Mouse (Mus musculus) kidney, embryonic 14.5 days (tissue): ENCODE measurements around the gene Pmfbp1. TPM values are rescaled to one million over a fixed set of nuclear protein-coding genes. Genes with fewer than 3 reads are reported as not detected.

Experiments
- ATAC-seq: fragments of 200-750 bp; cut with Nextera tagmentation; 2 replicates; pipeline ENCODE4 v1.8.0; 2017; ENCODE audit warnings: moderate number of reproducible peaks, mild to moderate bottlenecking, moderate TSS enrichment, moderate library complexity; ENCODE audit not compliant: low FRiP score, low TSS enrichment
- H3K27ac ChIP-seq: fragments of 300-500 bp; sonication (generic); 2 replicates; pipeline ENCODE4 v1.5.1; 2014; ENCODE audit warnings: low read depth, mild to moderate bottlenecking, low read length, moderate library complexity, mixed read lengths
- H3K27me3 ChIP-seq: fragments of 300-500 bp; sonication (generic); 2 replicates; pipeline ENCODE4 v1.6.1; 2014; ENCODE audit warnings: mild to moderate bottlenecking, low read length; ENCODE audit not compliant: control insufficient read depth, insufficient read depth
- H3K36me3 ChIP-seq: fragments of 300-500 bp; sonication (generic); 2 replicates; pipeline ENCODE4 v1.6.1; 2014; ENCODE audit warnings: low read length, mixed read lengths; ENCODE audit not compliant: control insufficient read depth, insufficient read depth
- H3K4me1 ChIP-seq: fragments of 300-500 bp; sonication (generic); 2 replicates; pipeline ENCODE4 v1.6.1; 2014; ENCODE audit warnings: low read length, mixed read lengths; ENCODE audit not compliant: control insufficient read depth, insufficient read depth
- H3K4me2 ChIP-seq: fragments of 300-500 bp; sonication (generic); replicated peaks from 2 replicates; pipeline ENCODE4 v1.6.1; 2014; ENCODE audit warnings: low read depth, mild to moderate bottlenecking, low read length
- H3K4me3 ChIP-seq: fragments of 300-500 bp; sonication (generic); 2 replicates; pipeline ENCODE4 v1.5.1; 2014; ENCODE audit warnings: mild to moderate bottlenecking, low read length
- H3K9ac ChIP-seq: fragments of 300-500 bp; sonication (generic); 2 replicates; pipeline ENCODE4 v1.6.1; 2014; ENCODE audit warnings: low read depth, mild to moderate bottlenecking, low read length, moderate library complexity
- H3K9me3 ChIP-seq: fragments of 300-500 bp; sonication (generic); 2 replicates; pipeline ENCODE4 v1.6.1; 2016; ENCODE audit warnings: low read length; ENCODE audit not compliant: control insufficient read depth
- WGBS: fragments of 180-500 bp; shearing (Covaris S2); extraction: QIAGEN DNeasy Blood & Tissue Kit; methylation state at CpG from one replicate; pipeline ENCODE4 v1.1.7; 2014; 5-methylcytosine and 5-hydroxymethylcytosine counted together
- polyA plus RNA-seq: library from polyadenylated mRNA; unstranded; fragments of >200 nt; fragmentation: Nextera tagmentation; extraction: Ambion mirVana; gene quantifications from 2 replicates; pipeline ENCODE4 v1.2.1, GENCODE M21; 2014

Pmfbp1 gene
- polyA plus RNA-seq, 1 experiment from 2014 or later = 0.12 TPM

GRCm38 (mm10) chr8:109465056-109465455, 28.8 kb upstream of the Pmfbp1 start:
- Histone ChIP-seq H3K4me2 (no peak overlapping the region), H3K36me3 (no peaks in the 10 kb centered on the region), H3K4me3 (no peak overlapping the region), H3K27ac (no peak overlapping the region), H3K27me3 (no peaks in the 10 kb centered on the region), H3K9me3 (no peaks in the 10 kb centered on the region), H3K4me1 (no peaks in the 10 kb centered on the region), H3K9ac (no peak overlapping the region)
- 63% methylated on average over 3 of the region's 3 CpGs for WGBS
- no peak for ATAC-seq

DNA sequence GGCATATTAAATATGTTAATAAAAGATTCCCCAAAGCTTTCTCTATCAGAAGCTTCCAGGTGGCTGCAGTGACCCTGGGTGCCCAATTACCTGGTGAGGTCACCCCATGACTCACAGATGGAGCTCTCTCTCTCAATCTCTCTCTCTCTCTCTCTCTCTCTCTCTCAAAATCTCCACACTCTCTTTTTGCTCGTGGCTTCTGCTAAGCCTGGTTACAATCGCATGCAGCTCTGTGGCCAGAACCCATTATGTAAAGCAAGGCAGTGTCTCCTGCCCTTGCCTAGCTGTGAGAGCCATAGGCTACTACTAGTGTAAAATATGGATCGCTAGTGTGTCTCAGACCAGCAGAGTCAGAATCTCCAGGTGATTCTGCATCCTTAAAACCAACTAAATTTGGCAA, 28.1 kb upstream of the Pmfbp1 start:
- Histone ChIP-seq H3K4me3 (no peak overlapping the region), H3K9me3 (no peaks in the 10 kb centered on the region), H3K4me2 (no peak overlapping the region), H3K36me3 (no peaks in the 10 kb centered on the region), H3K9ac (no peak overlapping the region), H3K27ac (no peak overlapping the region), H3K27me3 (no peaks in the 10 kb centered on the region), H3K4me1 (no peaks in the 10 kb centered on the region)
- WGBS = 79% methylated on average over 3 of the region's 3 CpGs
- no peak for ATAC-seq

DNA sequence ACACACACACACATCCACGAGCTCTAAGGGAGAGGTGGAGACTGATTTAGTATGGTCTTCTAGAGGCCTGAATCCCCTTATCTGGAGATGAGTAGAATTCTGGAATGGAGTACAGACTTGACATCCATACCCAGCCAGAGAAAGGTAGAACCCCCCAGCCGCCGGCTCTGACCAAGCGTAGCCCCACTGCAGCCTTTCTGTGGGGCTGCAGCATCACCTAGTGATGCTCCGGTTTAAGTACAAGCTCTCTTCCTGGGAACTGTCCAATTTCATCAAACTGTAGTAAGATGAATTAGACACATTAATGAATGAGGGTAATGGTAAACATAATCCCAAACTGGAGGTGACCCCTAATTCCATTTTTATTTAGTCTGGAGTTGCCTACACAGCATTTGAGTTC, 26.3 kb upstream of the Pmfbp1 start:
- Histone ChIP-seq H3K4me1 (no peaks in the 10 kb centered on the region), H3K27ac (no peak overlapping the region), H3K4me3 (no peak overlapping the region), H3K27me3 (no peaks in the 10 kb centered on the region), H3K9me3 (no peaks in the 10 kb centered on the region), H3K9ac (no peak overlapping the region), H3K36me3 (no peaks in the 10 kb centered on the region), H3K4me2 (no peak overlapping the region)
- no peak for ATAC-seq
- WGBS = 40% methylated on average over 5 of the region's 5 CpGs

DNA sequence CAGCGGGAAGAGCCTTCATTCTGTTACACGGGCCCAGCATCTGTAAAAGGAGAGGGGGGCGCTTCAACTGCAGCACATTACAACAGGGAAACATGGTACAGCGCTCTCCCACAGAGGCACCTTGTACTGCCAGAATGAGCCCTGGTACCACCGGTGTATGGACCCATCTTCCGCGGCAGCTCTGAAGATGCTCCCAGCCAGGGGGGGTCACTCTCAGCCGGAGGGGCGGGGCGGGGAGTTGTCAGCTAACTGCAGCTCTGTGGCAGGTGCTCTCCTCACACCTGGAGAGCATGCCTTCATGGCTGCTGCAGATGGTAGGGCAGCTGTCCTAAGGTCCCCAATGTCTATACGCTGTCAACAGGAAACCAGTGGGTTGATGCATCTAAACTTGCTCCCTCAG, 25.7 kb upstream of the Pmfbp1 start:
- Histone ChIP-seq H3K27ac (no peak overlapping the region), H3K36me3 (no peaks in the 10 kb centered on the region), H3K9ac (no peak overlapping the region), H3K4me2 (no peak overlapping the region), H3K9me3 (no peaks in the 10 kb centered on the region), H3K27me3 (0 out of 2 replicates have a peak, but pooled peaks cover 3% of the 10 kb centered on the region), H3K4me1 (no peaks in the 10 kb centered on the region), H3K4me3 (no peak overlapping the region)
- 83% methylated on average over 11 of the region's 11 CpGs for WGBS
- no peak for ATAC-seq

DNA sequence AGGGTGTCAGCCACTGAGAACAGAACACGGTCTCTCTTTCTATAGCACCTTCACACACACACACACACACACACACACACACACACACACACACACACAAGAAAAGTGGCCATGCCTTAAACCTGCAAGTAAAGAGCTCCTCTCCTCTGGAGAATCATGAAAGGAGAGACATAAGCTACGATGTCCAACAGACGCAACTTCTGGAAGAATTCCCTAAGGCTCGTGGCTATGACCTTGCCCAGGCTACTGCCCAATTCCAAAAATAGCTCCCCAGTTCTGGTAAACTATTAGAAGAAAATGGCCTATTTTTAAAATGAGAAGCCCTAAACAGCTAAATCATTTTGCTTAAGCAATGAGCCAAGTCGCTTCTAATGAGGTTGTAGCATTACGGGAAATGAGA, 22.0 kb upstream of the Pmfbp1 start:
- no peak for ATAC-seq
- H3K9me3 ChIP-seq = no peaks in the 10 kb centered on the region
- H3K9ac ChIP-seq = no peak overlapping the region
- no peaks in the 10 kb centered on the region for H3K4me1 ChIP-seq
- H3K4me2 ChIP-seq = no peak overlapping the region
- H3K36me3 ChIP-seq = no peaks in the 10 kb centered on the region
- no peak overlapping the region for H3K4me3 ChIP-seq
- 74% methylated on average over 6 of the region's 6 CpGs for WGBS
- H3K27me3 ChIP-seq = 0 out of 2 replicates have a peak, but pooled peaks cover 3% of the 10 kb centered on the region
- H3K27ac ChIP-seq = no peak overlapping the region

GRCm38 (mm10) chr8:109472400-109472799, 21.4 kb upstream of the Pmfbp1 start:
- H3K27ac ChIP-seq = no peak overlapping the region
- no peak overlapping the region for H3K9ac ChIP-seq
- 84% methylated on average over 8 of the region's 8 CpGs for WGBS
- no peak overlapping the region for H3K4me2 ChIP-seq
- no peak overlapping the region for H3K4me3 ChIP-seq
- H3K4me1 ChIP-seq = no peaks in the 10 kb centered on the region
- ATAC-seq = no peak
- H3K9me3 ChIP-seq = no peaks in the 10 kb centered on the region
- H3K36me3 ChIP-seq = no peaks in the 10 kb centered on the region
- H3K27me3 ChIP-seq = 0 out of 2 replicates have a peak, but pooled peaks cover 3% of the 10 kb centered on the region

DNA sequence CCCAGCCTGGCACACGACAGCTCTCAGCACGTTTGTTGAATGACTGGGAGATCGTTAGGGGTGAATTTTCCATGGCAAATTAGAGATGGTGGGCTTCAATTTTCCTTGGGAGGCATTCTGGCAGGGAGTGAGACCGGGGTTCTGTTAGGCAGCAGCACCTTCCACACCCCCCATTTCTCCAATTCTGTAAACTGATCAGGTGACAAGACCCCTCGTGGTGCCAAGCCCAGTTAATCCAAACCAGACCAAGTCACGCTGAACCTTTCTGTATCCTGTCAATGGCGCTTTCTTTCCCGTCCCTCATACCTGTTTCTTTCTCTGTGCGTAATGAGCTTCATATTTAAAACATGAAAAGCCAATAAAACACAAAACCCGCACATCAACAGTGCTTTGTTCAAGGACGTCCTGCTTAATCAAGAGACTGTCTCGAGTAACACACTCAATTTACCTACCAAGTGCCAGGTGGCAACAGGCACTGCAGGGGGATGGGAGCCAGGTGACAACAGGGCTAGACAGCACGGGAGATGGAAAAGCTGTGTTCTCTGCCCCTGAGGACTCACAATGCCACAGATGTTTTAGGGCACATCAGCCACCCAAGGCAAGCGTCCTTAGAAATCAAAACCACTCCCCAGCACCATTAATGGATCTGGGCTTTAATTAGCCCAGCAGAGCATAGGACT, 19.2 kb upstream of the Pmfbp1 start:
- H3K4me2 ChIP-seq = no peak overlapping the region
- H3K9ac ChIP-seq = no peak overlapping the region
- no peaks in the 10 kb centered on the region for H3K36me3 ChIP-seq
- H3K9me3 ChIP-seq = no peaks in the 10 kb centered on the region
- WGBS = 65% methylated on average over 14 of the region's 14 CpGs
- no peak for ATAC-seq
- H3K27me3 ChIP-seq = 0 out of 2 replicates have a peak, but pooled peaks cover 3% of the 10 kb centered on the region
- H3K4me1 ChIP-seq = no peaks in the 10 kb centered on the region
- H3K27ac ChIP-seq = no peak overlapping the region
- H3K4me3 ChIP-seq = no peak overlapping the region

DNA sequence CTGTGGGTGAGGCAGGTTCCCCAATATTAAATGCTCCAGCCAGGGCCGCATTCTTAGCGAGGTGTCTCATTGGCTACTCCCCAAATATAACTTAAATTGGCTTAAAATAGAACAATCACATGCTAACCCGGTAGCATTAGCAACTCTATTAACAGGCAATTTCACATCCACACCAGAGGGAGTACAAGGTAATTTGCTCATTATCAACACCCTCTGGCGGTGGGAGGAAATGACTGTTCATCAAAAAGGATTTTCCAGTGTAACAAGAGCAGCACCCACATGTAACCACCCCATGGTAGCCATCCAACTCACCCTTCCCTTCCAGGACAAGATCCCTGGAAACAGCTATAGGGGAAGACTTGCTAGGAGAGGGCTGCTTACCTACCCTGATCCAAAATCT, 18.4 kb upstream of the Pmfbp1 start:
- no peak overlapping the region for H3K27ac ChIP-seq
- no peaks in the 10 kb centered on the region for H3K4me1 ChIP-seq
- no peak overlapping the region for H3K4me2 ChIP-seq
- H3K4me3 ChIP-seq = no peak overlapping the region
- 65% methylated on average over 4 of the region's 4 CpGs for WGBS
- no peak overlapping the region for H3K9ac ChIP-seq
- H3K36me3 ChIP-seq = no peaks in the 10 kb centered on the region
- ATAC-seq = no peak
- H3K9me3 ChIP-seq = no peaks in the 10 kb centered on the region
- H3K27me3 ChIP-seq = 0 out of 2 replicates have a peak, but pooled peaks cover 3% of the 10 kb centered on the region

GRCm38 (mm10) chr8:109478586-109478985, 15.2 kb upstream of the Pmfbp1 start:
- Histone ChIP-seq H3K9me3 (no peaks in the 10 kb centered on the region), H3K27me3 (no peaks in the 10 kb centered on the region), H3K27ac (no peak overlapping the region), H3K9ac (no peak overlapping the region), H3K4me3 (no peak overlapping the region), H3K4me2 (no peak overlapping the region), H3K4me1 (no peaks in the 10 kb centered on the region), H3K36me3 (no peaks in the 10 kb centered on the region)
- WGBS = 74% methylated on average over 6 of the region's 6 CpGs
- ATAC-seq = no peak
